Mouse (Mus musculus) hindbrain, embryonic 11.5 days (tissue): Measurements from ENCODE around the gene Rab35. TPM values are rescaled to one million over a fixed set of nuclear protein-coding genes. Genes with fewer than 3 reads are reported as not detected.
A peak's percentile ranks its signal among the peaks of the same experiment; 100 is the strongest.

Source experiments
- ATAC-seq: fragments of 200-750 bp; cut with Nextera tagmentation; 2 replicates; pipeline ENCODE4 v1.8.0; 2017; ENCODE audit warnings: mild to moderate bottlenecking, moderate TSS enrichment, moderate library complexity; ENCODE audit not compliant: low FRiP score
- DNase-seq: peaks from one replicate; pipeline ENCODE4 v3.0.0-alpha.2; 2015; ENCODE audit warnings: low spot score
- H3K27ac ChIP-seq: fragments of 300-500 bp; sonication (generic); 2 replicates; pipeline ENCODE4 v1.5.1; 2014; ENCODE audit warnings: mild to moderate bottlenecking, low read depth, low read length
- H3K27me3 ChIP-seq: fragments of 300-500 bp; sonication (generic); 2 replicates; pipeline ENCODE4 v1.6.1; 2014; ENCODE audit warnings: mild to moderate bottlenecking, low read length, moderate library complexity, mixed read lengths; ENCODE audit not compliant: control insufficient read depth, insufficient read depth
- H3K36me3 ChIP-seq: fragments of 300-500 bp; sonication (generic); 2 replicates; pipeline ENCODE4 v1.6.1; 2014; ENCODE audit warnings: mild to moderate bottlenecking, low read length, moderate library complexity, mixed read lengths; ENCODE audit not compliant: control insufficient read depth, insufficient read depth
- H3K4me1 ChIP-seq: fragments of 300-500 bp; sonication (generic); replicated peaks from 2 replicates; pipeline ENCODE4 v1.6.1; 2014; ENCODE audit warnings: low read length, mixed read lengths; ENCODE audit not compliant: control insufficient read depth, insufficient read depth
- H3K4me2 ChIP-seq: fragments of 300-500 bp; sonication (generic); replicated peaks from 2 replicates; pipeline ENCODE4 v1.6.1; 2014; ENCODE audit warnings: mild to moderate bottlenecking, low read depth, low read length
- H3K4me3 ChIP-seq: fragments of 300-500 bp; sonication (generic); 2 replicates; pipeline ENCODE4 v1.5.1; 2014; ENCODE audit warnings: low read depth, low read length
- H3K9ac ChIP-seq: fragments of 300-500 bp; sonication (generic); 2 replicates; pipeline ENCODE4 v1.6.1; 2014; ENCODE audit warnings: low read depth, low read length
- H3K9me3 ChIP-seq: fragments of 300-500 bp; sonication (generic); 2 replicates; pipeline ENCODE4 v1.6.1; 2016; ENCODE audit warnings: low read length; ENCODE audit not compliant: control insufficient read depth
- WGBS: fragments of 180-500 bp; shearing (Covaris S2); extraction: QIAGEN DNeasy Blood & Tissue Kit; methylation state at CpG from one replicate; pipeline ENCODE4 v1.1.7; 2014; 5-methylcytosine and 5-hydroxymethylcytosine counted together
- polyA plus RNA-seq: library from polyadenylated mRNA; unstranded; fragments of >200 nt; fragmentation: Nextera tagmentation; extraction: Ambion mirVana; gene quantifications from 2 replicates; pipeline ENCODE4 v1.2.1, GENCODE M21; 2014

Gene Rab35
- polyA plus RNA-seq, 1 experiment from 2014 or later, result 18.8 TPM

DNA sequence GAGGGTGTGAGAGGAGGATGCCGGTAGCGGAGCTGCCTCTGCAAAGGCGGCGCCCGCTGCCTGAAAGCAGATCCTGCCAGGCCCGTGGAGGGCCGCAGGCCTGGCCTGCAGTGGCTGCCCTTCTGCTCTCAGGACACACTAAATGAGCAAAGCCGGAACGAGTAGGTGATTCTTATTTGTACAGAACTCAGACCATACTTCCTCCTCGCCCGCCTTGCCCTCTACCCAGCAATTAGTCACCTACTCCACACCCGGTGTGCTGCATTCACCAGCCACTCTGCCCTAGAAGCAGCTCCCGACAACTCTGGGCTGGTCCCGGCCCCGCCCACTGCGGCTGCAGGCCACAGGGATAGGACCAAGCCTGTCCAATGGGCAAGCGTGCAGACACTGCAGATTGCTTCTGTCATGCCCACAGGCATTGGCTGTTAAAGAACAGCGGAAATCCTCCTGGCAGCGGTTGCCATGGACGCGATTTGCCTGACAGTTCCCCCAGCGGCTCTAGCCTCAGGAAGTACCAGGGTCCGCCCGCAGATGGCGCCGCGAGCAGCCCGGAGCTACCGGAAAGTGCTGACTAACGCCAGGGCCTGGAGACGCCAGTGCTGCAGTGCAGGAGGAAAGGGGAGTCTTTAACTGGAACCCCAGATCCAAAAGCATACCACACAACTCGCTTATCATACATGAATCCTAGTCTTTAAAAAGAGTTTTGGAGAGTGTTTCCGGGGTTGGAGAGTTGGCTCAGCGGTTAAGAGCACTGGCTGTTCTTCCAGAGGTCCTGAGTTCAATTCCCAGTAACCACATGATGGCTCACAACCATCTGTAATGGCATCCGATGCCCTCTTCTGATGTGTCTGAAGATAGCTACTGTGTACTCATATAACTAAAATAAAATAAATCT lies 21.2 kb downstream of the Rab35 start:
- DNase-seq, result peak; percentile 98
- WGBS, result 3% methylated on average over 35 of the region's 35 CpGs
- no peak overlapping the region for H3K27ac ChIP-seq
- ATAC-seq, result peak; percentile 99
- no peaks in the 10 kb centered on the region for H3K36me3 ChIP-seq
- peak overlapping the region; percentile 49 for H3K4me2 ChIP-seq
- no peaks in the 10 kb centered on the region for H3K9me3 ChIP-seq
- H3K9ac ChIP-seq, result peak overlapping the region; percentile 63
- H3K27me3 ChIP-seq, result no peaks in the 10 kb centered on the region
- peak overlapping the region; percentile 31 for H3K4me3 ChIP-seq
- peaks cover 4% of the 10 kb centered on the region; the same call in 1 of the 2 replicates for H3K4me1 ChIP-seq

- no peak overlapping the region for H3K27ac ChIP-seq
Observed at GRCm38 (mm10) chr5:115653776-115654175, 22.1 kb downstream of the Rab35 start.

GRCm38 (mm10) chr5:115656677-115657076 lies 25.0 kb downstream of the Rab35 start:
- Histone ChIP-seq H3K9me3 (no peaks in the 10 kb centered on the region), H3K27ac (no peak overlapping the region), H3K4me1 (peaks cover 4% of the 10 kb centered on the region; the same call in 1 of the 2 replicates), H3K4me2 (no peak overlapping the region), H3K36me3 (no peaks in the 10 kb centered on the region), H3K9ac (no peak overlapping the region), H3K4me3 (no peak overlapping the region), H3K27me3 (no peaks in the 10 kb centered on the region)
- ATAC-seq, result no peak
- 85% methylated on average over 6 of the region's 6 CpGs for WGBS
- no peak for DNase-seq

More at GRCm38 (mm10) chr5:115653776-115654175, 22.1 kb downstream of the Rab35 start:
- Histone ChIP-seq H3K9ac (no peak overlapping the region), H3K36me3 (no peaks in the 10 kb centered on the region), H3K9me3 (no peaks in the 10 kb centered on the region), H3K4me1 (peaks cover 4% of the 10 kb centered on the region; the same call in 1 of the 2 replicates), H3K4me2 (no peak overlapping the region), H3K4me3 (no peak overlapping the region), H3K27me3 (no peaks in the 10 kb centered on the region)
- no peak for DNase-seq
- 91% methylated on average over 12 of the region's 12 CpGs for WGBS
- no peak for ATAC-seq

DNA sequence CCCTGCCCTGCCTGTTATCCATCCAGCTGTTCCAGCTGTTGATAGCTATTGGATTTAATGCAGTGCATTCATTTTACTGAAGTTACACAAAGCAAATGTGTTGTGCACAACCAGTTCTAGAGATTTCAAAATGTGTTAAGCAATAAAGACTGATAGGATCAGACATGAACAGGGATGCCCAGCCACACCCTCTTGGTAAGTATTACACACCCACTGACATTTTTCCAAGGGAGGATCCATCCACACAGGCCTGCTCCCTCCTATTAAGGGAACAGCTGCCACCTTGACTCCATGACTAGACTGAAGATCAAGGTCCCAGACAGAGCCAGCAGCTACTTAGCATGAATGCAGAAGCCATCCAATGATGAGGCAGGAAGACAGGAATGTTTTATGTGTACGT lies 25.5 kb downstream of the Rab35 start:
- Histone ChIP-seq H3K9ac (no peak overlapping the region), H3K27ac (no peak overlapping the region), H3K27me3 (no peaks in the 10 kb centered on the region), H3K9me3 (no peaks in the 10 kb centered on the region), H3K4me3 (no peak overlapping the region), H3K4me1 (peaks cover 2% of the 10 kb centered on the region; the same call in 1 of the 2 replicates), H3K36me3 (no peaks in the 10 kb centered on the region), H3K4me2 (no peak overlapping the region)
- DNase-seq, result no peak
- 88% methylated on average over 1 of the region's 1 CpGs for WGBS
- ATAC-seq, result no peak

GRCm38 (mm10) chr5:115658352-115658751 lies 26.6 kb downstream of the Rab35 start:
- WGBS, result 83% methylated on average over 6 of the region's 6 CpGs

DNA sequence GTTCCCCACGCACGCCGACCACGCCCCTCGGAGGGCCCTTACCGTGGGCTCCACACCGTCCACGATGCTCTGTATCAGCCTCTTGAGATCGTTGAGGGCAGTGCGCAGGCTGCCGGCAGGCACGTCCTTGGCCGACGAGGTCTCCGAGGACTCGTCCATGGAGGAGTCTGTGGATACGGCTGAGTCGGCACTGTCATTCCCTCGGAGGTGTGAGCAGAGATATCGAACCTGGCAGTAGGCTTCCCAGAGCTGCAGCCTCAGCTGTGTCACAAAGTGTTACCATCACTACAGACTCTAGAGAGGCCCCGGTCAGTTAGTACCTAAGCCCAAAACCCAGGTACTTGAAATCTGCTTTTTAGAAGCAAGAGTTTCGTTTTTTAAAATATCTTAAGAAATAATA lies 30.9 kb downstream of the Rab35 start:
- 85% methylated on average over 22 of the region's 22 CpGs for WGBS
- ATAC-seq (no peak), DNase-seq (no peak)
- Histone ChIP-seq H3K27ac (no peak overlapping the region), H3K27me3 (no peaks in the 10 kb centered on the region), H3K9ac (no peak overlapping the region), H3K4me3 (no peak overlapping the region), H3K36me3 (no peaks in the 10 kb centered on the region), H3K9me3 (no peaks in the 10 kb centered on the region), H3K4me1 (no peaks in the 10 kb centered on the region), H3K4me2 (no peak overlapping the region)

More at GRCm38 (mm10) chr5:115658352-115658751, 26.6 kb downstream of the Rab35 start:
- H3K27me3 ChIP-seq, result no peaks in the 10 kb centered on the region
- ATAC-seq (no peak), DNase-seq (no peak)
- no peaks in the 10 kb centered on the region for H3K36me3 ChIP-seq
- H3K4me3 ChIP-seq, result no peak overlapping the region
- no peak overlapping the region for H3K9ac ChIP-seq
- H3K4me1 ChIP-seq, result no peaks in the 10 kb centered on the region
- no peaks in the 10 kb centered on the region for H3K9me3 ChIP-seq
- H3K4me2 ChIP-seq, result no peak overlapping the region
- H3K27ac ChIP-seq, result no peak overlapping the region

GRCm38 (mm10) chr5:115666366-115667065 lies 34.8 kb downstream of the Rab35 start:
- H3K4me3 ChIP-seq, result no peak overlapping the region
- H3K9me3 ChIP-seq, result no peaks in the 10 kb centered on the region
- WGBS, result 73% methylated on average over 8 of the region's 8 CpGs
- H3K9ac ChIP-seq, result no peak overlapping the region
- H3K27ac ChIP-seq, result no peak overlapping the region
- ATAC-seq, result no peak
- DNase-seq, result no peak
- no peaks in the 10 kb centered on the region for H3K36me3 ChIP-seq
- H3K27me3 ChIP-seq, result no peaks in the 10 kb centered on the region
- H3K4me1 ChIP-seq, result no peaks in the 10 kb centered on the region
- no peak overlapping the region for H3K4me2 ChIP-seq

DNA sequence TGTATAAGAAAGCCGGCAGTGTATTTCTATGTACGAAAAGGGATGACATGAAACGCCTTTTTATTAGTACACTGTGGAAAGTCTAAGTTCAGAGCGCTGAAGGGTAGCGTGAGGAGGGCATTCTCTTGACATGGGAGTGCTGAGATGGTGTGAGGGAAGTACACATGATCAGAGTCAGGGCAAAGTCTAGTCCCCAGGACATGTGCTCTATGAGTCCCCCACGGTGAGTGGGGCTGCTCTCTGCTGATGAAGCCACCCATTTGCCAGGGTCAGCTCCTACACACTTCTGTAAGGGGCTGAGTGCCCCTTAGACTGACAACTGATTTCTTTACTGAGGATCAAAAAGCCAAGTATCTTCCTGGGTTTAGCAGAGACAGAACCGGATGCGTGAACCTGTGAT lies 35.5 kb downstream of the Rab35 start:
- H3K4me1 ChIP-seq, result no peaks in the 10 kb centered on the region
- H3K4me2 ChIP-seq, result no peak overlapping the region
- 79% methylated on average over 8 of the region's 8 CpGs for WGBS
- no peaks in the 10 kb centered on the region for H3K36me3 ChIP-seq
- H3K4me3 ChIP-seq, result no peak overlapping the region
- no peaks in the 10 kb centered on the region for H3K27me3 ChIP-seq
- no peak for ATAC-seq
- no peak for DNase-seq
- H3K27ac ChIP-seq, result no peak overlapping the region
- no peaks in the 10 kb centered on the region for H3K9me3 ChIP-seq
- no peak overlapping the region for H3K9ac ChIP-seq
